Mouse (Mus musculus) embryonic facial prominence, embryonic 11.5 days (tissue): Measurements from ENCODE around the gene Gm4869. TPM values are rescaled to one million over a fixed set of nuclear protein-coding genes. Genes with fewer than 3 reads are reported as not detected.

ENCODE experiments used
- ATAC-seq: fragments of 200-750 bp; cut with Nextera tagmentation; replicated peaks from 2 replicates; pipeline ENCODE4 v1.8.0; 2017; ENCODE audit warnings: low read depth; ENCODE audit not compliant: insufficient number of reproducible peaks, low FRiP score, low TSS enrichment
- DNase-seq: peaks from one replicate; pipeline ENCODE4 v3.0.0-alpha.2; 2015; ENCODE audit warnings: low spot score
- H3K27ac ChIP-seq: fragments of 300-500 bp; sonication (generic); replicated peaks from 2 replicates; pipeline ENCODE4 v1.5.1; 2014; ENCODE audit warnings: mild to moderate bottlenecking, low read depth, low read length, control low read depth
- H3K27me3 ChIP-seq: fragments of 300-500 bp; sonication (generic); 2 replicates; pipeline ENCODE4 v1.6.1; 2014; ENCODE audit warnings: mild to moderate bottlenecking, low read length, moderate library complexity, mixed read lengths; ENCODE audit not compliant: control insufficient read depth, insufficient read depth
- H3K36me3 ChIP-seq: fragments of 300-500 bp; sonication (generic); replicated peaks from 2 replicates; pipeline ENCODE4 v1.6.1; 2014; ENCODE audit warnings: low read depth, mild to moderate bottlenecking, low read length, moderate library complexity, mixed read lengths; ENCODE audit not compliant: control insufficient read depth, insufficient read depth
- H3K4me1 ChIP-seq: fragments of 300-500 bp; sonication (generic); 2 replicates; pipeline ENCODE4 v1.6.1; 2014; ENCODE audit warnings: low read length, mixed read lengths; ENCODE audit not compliant: control insufficient read depth, insufficient read depth
- H3K4me2 ChIP-seq: fragments of 300-500 bp; sonication (generic); 2 replicates; pipeline ENCODE4 v1.6.1; 2014; ENCODE audit warnings: low read depth, mild to moderate bottlenecking, control low read depth, low read length, moderate library complexity
- H3K4me3 ChIP-seq: fragments of 300-500 bp; sonication (generic); 2 replicates; pipeline ENCODE4 v1.5.1; 2014; ENCODE audit warnings: low read depth, low read length, control low read depth
- H3K9ac ChIP-seq: fragments of 300-500 bp; sonication (generic); replicated peaks from 2 replicates; pipeline ENCODE4 v1.6.1; 2014; ENCODE audit warnings: mild to moderate bottlenecking, control low read depth, low read length
- H3K9me3 ChIP-seq: fragments of 300-500 bp; sonication (generic); replicated peaks from 2 replicates; pipeline ENCODE4 v1.6.1; 2016; ENCODE audit warnings: mild to moderate bottlenecking, low read length, inconsistent platforms, mixed read lengths; ENCODE audit not compliant: control insufficient read depth
- WGBS: fragments of 180-500 bp; shearing (Covaris S2); extraction: QIAGEN DNeasy Blood & Tissue Kit; methylation state at CpG from one replicate; pipeline ENCODE4 v1.1.7; 2014; 5-methylcytosine and 5-hydroxymethylcytosine counted together
- polyA plus RNA-seq: library from polyadenylated mRNA; unstranded; fragments of >200 nt; fragmentation: Nextera tagmentation; extraction: Ambion mirVana; gene quantifications from 2 replicates; pipeline ENCODE4 v1.2.1, GENCODE M21; 2014

Gene Gm4869
- polyA plus RNA-seq: 0.07 TPM in 1 of 2 replicates, not detected in the other

DNA sequence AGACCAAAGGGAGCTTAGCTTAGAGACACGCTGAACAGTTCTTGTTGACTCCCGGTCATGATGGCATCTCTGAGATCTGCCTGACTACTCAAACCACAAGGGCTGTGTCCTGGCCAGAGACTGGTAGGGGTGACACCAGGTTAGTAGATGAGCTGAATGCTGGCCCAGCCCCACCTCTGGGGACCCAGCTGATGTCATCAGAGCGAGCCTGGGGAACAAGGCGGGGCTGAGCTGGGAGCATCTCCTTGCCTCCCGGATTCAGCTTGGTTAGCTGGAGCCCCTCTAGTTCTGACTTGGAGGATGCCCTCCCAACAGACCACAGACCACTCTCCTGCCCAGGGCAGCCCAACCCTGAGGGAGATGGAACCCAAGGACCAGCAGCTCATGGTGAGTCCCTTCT lies at the start of gene Gm4869:
Gene Gm4869, plus strand, starts transcription at position 301 of the 400 bp plus-strand sequence.
- no peaks in the 10 kb centered on the region for H3K9me3 ChIP-seq
- no peak within 1 kb of the TSS for H3K27ac ChIP-seq
- H3K27me3 ChIP-seq: no peaks in the 10 kb centered on the region
- H3K4me2 ChIP-seq: no peak within 1 kb of the TSS
- no peak within 1 kb of the TSS for H3K9ac ChIP-seq
- H3K36me3 ChIP-seq: peaks cover 19% of the 10 kb centered on the region
- DNase-seq (no peak), ATAC-seq (no peak)
- 88% methylated on average over 5 of the region's 5 CpGs for WGBS
- H3K4me1 ChIP-seq: no peaks in the 10 kb centered on the region
- H3K4me3 ChIP-seq: no peak within 1 kb of the TSS

GRCm38 (mm10) chr5:140396166-140396940 lies 49.1 kb upstream of the Gm4869 start:
- H3K27ac ChIP-seq: no peak overlapping the region
- peak; percentile 11 for DNase-seq
- 61% methylated on average over 8 of the region's 8 CpGs for WGBS

GRCm38 (mm10) chr5:140402640-140403270 lies 42.7 kb upstream of the Gm4869 start:
- WGBS: 83% methylated on average over 4 of the region's 4 CpGs

More at GRCm38 (mm10) chr5:140396166-140396940, 49.1 kb upstream of the Gm4869 start:
- Histone ChIP-seq H3K9ac (no peak overlapping the region), H3K36me3 (no peaks in the 10 kb centered on the region), H3K9me3 (no peaks in the 10 kb centered on the region), H3K4me2 (no peak overlapping the region), H3K4me1 (no peaks in the 10 kb centered on the region), H3K27me3 (no peaks in the 10 kb centered on the region), H3K4me3 (no peak overlapping the region)
- ATAC-seq: no peak

DNA sequence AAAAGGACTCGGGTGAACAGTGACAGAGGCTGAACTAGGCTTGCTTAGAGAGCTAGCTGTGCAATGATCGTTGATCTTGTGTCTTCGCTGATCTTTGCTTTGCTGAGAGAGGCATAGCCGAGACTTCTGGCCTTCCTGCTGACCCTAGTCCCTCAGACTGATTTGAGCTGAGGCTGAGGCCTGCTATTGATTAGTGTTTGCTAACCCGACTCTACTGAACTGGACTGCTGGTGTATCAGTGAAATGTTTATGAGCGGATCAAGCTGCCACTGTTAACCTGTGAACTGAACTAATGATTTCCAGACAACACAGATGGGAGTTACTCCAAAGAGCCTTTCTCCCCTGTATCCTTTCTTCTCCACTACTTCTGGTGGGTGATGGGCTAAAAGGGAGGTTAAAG lies 40.3 kb upstream of the Gm4869 start:
- Histone ChIP-seq H3K4me1 (no peaks in the 10 kb centered on the region), H3K36me3 (no peaks in the 10 kb centered on the region), H3K4me3 (no peak overlapping the region), H3K9me3 (no peaks in the 10 kb centered on the region), H3K9ac (no peak overlapping the region), H3K27ac (no peak overlapping the region), H3K27me3 (no peaks in the 10 kb centered on the region), H3K4me2 (no peak overlapping the region)
- peak; percentile 75 for DNase-seq
- 36% methylated on average over 6 of the region's 6 CpGs for WGBS
- ATAC-seq: no peak

More at GRCm38 (mm10) chr5:140402640-140403270, 42.7 kb upstream of the Gm4869 start:
- Histone ChIP-seq H3K36me3 (no peaks in the 10 kb centered on the region), H3K9me3 (no peaks in the 10 kb centered on the region), H3K27me3 (no peaks in the 10 kb centered on the region), H3K4me2 (no peak overlapping the region), H3K9ac (no peak overlapping the region), H3K4me1 (no peaks in the 10 kb centered on the region), H3K4me3 (no peak overlapping the region), H3K27ac (no peak overlapping the region)
- DNase-seq (no peak), ATAC-seq (no peak)

GRCm38 (mm10) chr5:140406666-140407065 lies 38.8 kb upstream of the Gm4869 start:
- no peak for ATAC-seq
- no peak overlapping the region for H3K27ac ChIP-seq
- H3K27me3 ChIP-seq: no peaks in the 10 kb centered on the region
- no peaks in the 10 kb centered on the region for H3K4me1 ChIP-seq
- H3K9ac ChIP-seq: no peak overlapping the region
- DNase-seq: no peak
- H3K36me3 ChIP-seq: no peaks in the 10 kb centered on the region
- WGBS: 67% methylated on average over 6 of the region's 6 CpGs
- H3K9me3 ChIP-seq: no peaks in the 10 kb centered on the region
- H3K4me2 ChIP-seq: no peak overlapping the region
- H3K4me3 ChIP-seq: no peak overlapping the region

DNA sequence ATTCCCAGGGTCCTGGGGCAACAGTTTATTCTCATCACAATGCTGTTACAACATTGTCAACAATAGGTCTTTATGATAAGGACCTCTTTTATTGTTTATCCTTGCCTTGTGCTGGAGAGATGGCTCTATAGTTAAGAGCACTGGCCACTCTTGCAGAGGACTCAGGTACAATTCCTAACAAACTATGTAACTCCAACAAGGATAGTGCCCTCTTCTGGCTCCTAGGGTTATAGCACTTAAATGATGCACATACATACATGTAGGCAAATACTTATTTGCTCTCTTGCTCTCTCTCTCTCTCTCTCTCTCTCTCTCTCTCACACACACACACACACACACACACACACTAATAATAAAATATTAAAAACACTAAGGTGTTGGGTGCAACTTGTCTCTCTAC lies 36.6 kb upstream of the Gm4869 start:
- no peak overlapping the region for H3K4me3 ChIP-seq
- no peak overlapping the region for H3K27ac ChIP-seq
- ATAC-seq (no peak), DNase-seq (no peak)
- H3K4me1 ChIP-seq: no peaks in the 10 kb centered on the region
- H3K9me3 ChIP-seq: no peaks in the 10 kb centered on the region
- no peaks in the 10 kb centered on the region for H3K27me3 ChIP-seq
- no peak overlapping the region for H3K4me2 ChIP-seq
- H3K9ac ChIP-seq: no peak overlapping the region
- H3K36me3 ChIP-seq: no peaks in the 10 kb centered on the region

- Histone ChIP-seq H3K27ac (no peak overlapping the region), H3K9ac (no peak overlapping the region), H3K9me3 (no peaks in the 10 kb centered on the region), H3K4me1 (no peaks in the 10 kb centered on the region), H3K4me2 (no peak overlapping the region), H3K36me3 (no peaks in the 10 kb centered on the region), H3K27me3 (no peaks in the 10 kb centered on the region), H3K4me3 (no peak overlapping the region)
- DNase-seq (peak; percentile 70), ATAC-seq (no peak)
- 42% methylated on average over 8 of the region's 8 CpGs for WGBS
Measured at GRCm38 (mm10) chr5:140411339-140411738, 34.1 kb upstream of the Gm4869 start.

GRCm38 (mm10) chr5:140414647-140415046 lies 30.8 kb upstream of the Gm4869 start:
- DNase-seq (no peak), ATAC-seq (no peak)
- Histone ChIP-seq H3K36me3 (no peaks in the 10 kb centered on the region), H3K4me2 (no peak overlapping the region), H3K27me3 (no peaks in the 10 kb centered on the region), H3K4me1 (no peaks in the 10 kb centered on the region), H3K9ac (no peak overlapping the region), H3K27ac (no peak overlapping the region), H3K9me3 (no peaks in the 10 kb centered on the region), H3K4me3 (no peak overlapping the region)
- WGBS: 66% methylated on average over 4 of the region's 4 CpGs
